Mouse (Mus musculus) neural tube, embryonic 11.5 days (tissue): ENCODE measurements at regions not wholly inside any gene's neighbourhood (a gene's known extent, or its start where the extent isn't known, plus 50 kb on each side); places are given as distances from the start of the nearest gene placed in this dataset.

Experiments used
- ATAC-seq: fragments of 200-750 bp; cut with Nextera tagmentation; 2 replicates; pipeline ENCODE4 v1.8.0; 2017; ENCODE audit warnings: moderate number of reproducible peaks, mild to moderate bottlenecking, moderate TSS enrichment, moderate library complexity; ENCODE audit not compliant: insufficient read depth, low FRiP score, low TSS enrichment
- DNase-seq: peaks from one replicate; pipeline ENCODE4 v3.0.0-alpha.2; 2015; ENCODE audit warnings: low spot score
- H3K27ac ChIP-seq: fragments of 300-500 bp; sonication (generic); 2 replicates; pipeline ENCODE4 v1.5.1; 2014; ENCODE audit warnings: low read depth, mild to moderate bottlenecking, low read length
- H3K27me3 ChIP-seq: fragments of 300-500 bp; sonication (generic); 2 replicates; pipeline ENCODE4 v1.6.1; 2014; ENCODE audit warnings: mild to moderate bottlenecking, low read length, mixed read lengths; ENCODE audit not compliant: control insufficient read depth, insufficient read depth
- H3K36me3 ChIP-seq: fragments of 300-500 bp; sonication (generic); 2 replicates; pipeline ENCODE4 v1.6.1; 2014; ENCODE audit warnings: mild to moderate bottlenecking, low read length, moderate library complexity, mixed read lengths; ENCODE audit not compliant: control insufficient read depth, insufficient read depth
- H3K4me1 ChIP-seq: fragments of 300-500 bp; sonication (generic); 2 replicates; pipeline ENCODE4 v1.6.1; 2014; ENCODE audit warnings: low read length, mixed read lengths; ENCODE audit not compliant: control insufficient read depth, insufficient read depth
- H3K4me2 ChIP-seq: fragments of 300-500 bp; sonication (generic); 2 replicates; pipeline ENCODE4 v1.6.1; 2014; ENCODE audit warnings: low read depth, mild to moderate bottlenecking, moderate library complexity
- H3K4me3 ChIP-seq: fragments of 300-500 bp; sonication (generic); 2 replicates; pipeline ENCODE4 v1.5.1; 2014; ENCODE audit warnings: low read depth, low read length
- H3K9ac ChIP-seq: fragments of 300-500 bp; sonication (generic); 2 replicates; pipeline ENCODE4 v1.6.1; 2014; ENCODE audit warnings: mild to moderate bottlenecking, low read length
- H3K9me3 ChIP-seq: fragments of 300-500 bp; sonication (generic); 2 replicates; pipeline ENCODE4 v1.6.1; 2016; ENCODE audit warnings: low read length; ENCODE audit not compliant: control insufficient read depth
- WGBS: fragments of 180-500 bp; shearing (Covaris S2); extraction: QIAGEN DNeasy Blood & Tissue Kit; methylation state at CpG from one replicate; pipeline ENCODE4 v1.1.7; 2014; 5-methylcytosine and 5-hydroxymethylcytosine counted together

GRCm38 (mm10) chr11:43952151-43952550 lies 51.1 kb upstream of the Adra1b start:
- no peak for ATAC-seq
- WGBS, result 75% methylated on average over 1 of the region's 1 CpGs
- DNase-seq, result no peak
- no peaks in the 10 kb centered on the region for H3K4me1 ChIP-seq
- H3K9ac ChIP-seq, result no peak overlapping the region
- no peak overlapping the region for H3K27ac ChIP-seq
- H3K4me2 ChIP-seq, result no peak overlapping the region
- H3K4me3 ChIP-seq, result no peak overlapping the region
- no peaks in the 10 kb centered on the region for H3K9me3 ChIP-seq
- no peaks in the 10 kb centered on the region for H3K36me3 ChIP-seq
- H3K27me3 ChIP-seq, result no peaks in the 10 kb centered on the region

DNA sequence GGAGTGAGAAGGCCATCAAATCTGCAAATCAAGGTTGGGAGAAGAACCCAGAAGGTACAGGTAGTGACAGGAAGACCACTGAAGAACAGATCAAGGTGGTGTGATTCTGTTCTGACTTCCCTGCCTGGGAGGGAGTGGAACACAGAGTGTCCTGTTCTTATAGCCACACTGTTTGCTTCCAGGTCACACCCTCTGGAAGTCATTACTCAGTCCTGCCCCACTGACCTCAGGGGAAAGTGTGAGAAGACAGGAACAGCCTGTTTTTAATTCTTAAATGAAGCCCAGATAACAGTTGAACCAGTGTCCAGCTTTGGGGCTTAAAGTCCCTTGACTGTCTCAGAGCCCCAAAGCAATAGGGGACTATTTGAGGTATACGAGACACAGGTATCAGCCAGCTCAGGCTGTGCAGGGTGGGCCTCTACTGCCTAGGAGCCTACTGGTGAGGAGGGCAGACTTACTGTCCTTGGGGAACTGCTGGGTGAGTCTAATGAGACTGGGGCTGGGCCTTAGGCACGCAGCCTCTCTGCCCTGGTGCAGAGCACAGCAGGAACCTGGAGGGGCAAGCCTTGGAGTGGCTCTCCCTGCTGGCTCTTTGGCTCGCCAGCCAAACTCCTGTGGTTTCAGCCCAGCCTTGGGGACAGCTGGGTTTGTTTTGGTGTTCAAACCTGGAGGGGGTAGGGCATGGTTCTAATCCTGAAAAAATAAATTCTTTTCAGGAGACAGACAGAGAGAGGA lies 57.4 kb upstream of the Adra1b start:
- no peak overlapping the region for H3K27ac ChIP-seq
- WGBS, result 43% methylated on average over 3 of the region's 3 CpGs
- no peaks in the 10 kb centered on the region for H3K9me3 ChIP-seq
- no peaks in the 10 kb centered on the region for H3K36me3 ChIP-seq
- H3K4me1 ChIP-seq, result no peaks in the 10 kb centered on the region
- no peaks in the 10 kb centered on the region for H3K27me3 ChIP-seq
- no peak for ATAC-seq
- H3K9ac ChIP-seq, result no peak overlapping the region
- H3K4me3 ChIP-seq, result no peak overlapping the region
- DNase-seq, result no peak
- no peak overlapping the region for H3K4me2 ChIP-seq

DNA sequence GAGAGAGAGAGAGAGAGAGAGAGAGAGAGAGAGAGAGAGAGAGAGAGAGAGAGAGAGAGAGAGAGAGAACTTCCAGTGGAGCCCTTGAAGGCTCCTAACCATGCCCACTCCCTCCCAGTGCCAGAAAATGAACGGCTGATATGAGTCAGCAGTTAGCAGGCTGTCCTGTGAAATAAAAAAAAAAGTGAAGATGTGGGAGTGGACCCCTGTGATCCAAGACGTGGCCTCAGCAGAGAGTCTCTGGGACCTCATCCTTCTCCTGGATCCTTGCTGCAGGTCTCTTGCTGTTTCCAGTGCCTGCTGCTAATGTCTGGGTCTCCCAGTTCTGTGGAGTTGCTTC lies 57.9 kb upstream of the Adra1b start:
- no peaks in the 10 kb centered on the region for H3K4me1 ChIP-seq
- ATAC-seq (no peak), DNase-seq (no peak)
- WGBS, result 66% methylated on average over 2 of the region's 2 CpGs
- H3K36me3 ChIP-seq, result no peaks in the 10 kb centered on the region
- no peak overlapping the region for H3K9ac ChIP-seq
- no peaks in the 10 kb centered on the region for H3K9me3 ChIP-seq
- no peaks in the 10 kb centered on the region for H3K27me3 ChIP-seq
- H3K4me2 ChIP-seq, result no peak overlapping the region
- no peak overlapping the region for H3K27ac ChIP-seq
- no peak overlapping the region for H3K4me3 ChIP-seq

GRCm38 (mm10) chr11:43960348-43961105 lies 59.5 kb upstream of the Adra1b start:
- Histone ChIP-seq H3K9ac (no peak overlapping the region), H3K4me1 (no peaks in the 10 kb centered on the region), H3K4me2 (no peak overlapping the region), H3K4me3 (no peak overlapping the region), H3K27ac (no peak overlapping the region), H3K27me3 (no peaks in the 10 kb centered on the region), H3K36me3 (no peaks in the 10 kb centered on the region), H3K9me3 (no peaks in the 10 kb centered on the region)
- ATAC-seq (no peak), DNase-seq (no peak)
- 84% methylated on average over 5 of the region's 5 CpGs for WGBS

DNA sequence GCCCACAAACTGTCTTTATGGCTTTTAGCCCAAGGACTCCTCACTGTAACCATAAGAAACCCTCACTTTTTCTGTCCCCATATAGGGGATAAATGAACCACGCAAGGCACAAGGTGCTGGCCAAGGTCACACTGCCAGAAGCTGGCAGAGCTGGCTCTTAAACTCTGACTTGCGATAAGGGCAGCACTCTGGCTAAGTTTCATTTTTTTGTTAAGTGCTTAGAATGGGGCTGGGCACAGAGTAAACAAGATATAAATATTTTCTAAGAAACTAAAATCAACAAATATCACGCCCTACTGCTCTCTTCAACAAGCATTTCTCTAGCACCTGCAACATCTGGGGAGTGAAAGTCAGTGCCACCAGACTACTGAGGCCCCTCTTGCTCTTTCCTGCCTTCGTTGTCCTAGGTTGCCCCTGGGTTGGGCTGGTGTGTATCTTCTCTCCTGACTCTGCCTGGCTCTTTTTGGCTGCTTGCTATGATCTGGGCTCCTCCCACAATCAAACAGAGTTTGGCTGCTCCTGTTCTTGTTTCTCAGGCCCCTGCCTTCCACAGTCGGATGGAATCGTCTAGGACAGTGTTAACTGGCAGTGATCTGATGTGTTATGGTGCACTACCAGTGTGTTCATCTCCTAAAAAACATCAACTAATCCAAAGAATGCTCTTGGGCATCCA lies 60.5 kb upstream of the Adra1b start:
- H3K9me3 ChIP-seq, result no peaks in the 10 kb centered on the region
- no peaks in the 10 kb centered on the region for H3K36me3 ChIP-seq
- H3K4me1 ChIP-seq, result no peaks in the 10 kb centered on the region
- H3K4me2 ChIP-seq, result no peak overlapping the region
- no peaks in the 10 kb centered on the region for H3K27me3 ChIP-seq
- no peak for DNase-seq
- 88% methylated on average over 6 of the region's 6 CpGs for WGBS
- no peak overlapping the region for H3K4me3 ChIP-seq
- no peak overlapping the region for H3K9ac ChIP-seq
- no peak for ATAC-seq
- H3K27ac ChIP-seq, result no peak overlapping the region

DNA sequence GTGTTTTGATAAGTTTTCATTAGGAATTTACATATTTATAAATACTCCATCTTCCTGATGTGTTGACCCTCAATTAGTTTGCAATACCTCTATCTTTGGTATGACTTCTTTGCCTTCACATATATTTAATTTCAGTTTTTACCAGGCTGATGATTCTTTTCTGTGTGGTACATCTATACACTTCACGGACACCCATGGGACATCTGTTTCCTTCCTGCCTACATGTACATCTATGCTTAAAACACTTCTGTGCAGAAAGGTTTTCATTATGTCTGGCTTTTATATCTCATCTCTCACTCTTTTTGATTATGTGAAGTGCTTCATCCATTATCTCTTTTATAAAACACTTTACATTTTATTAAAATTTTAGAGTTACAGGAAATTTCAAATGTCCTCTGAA lies 66.8 kb upstream of the Adra1b start:
- ATAC-seq, result no peak
- no peak overlapping the region for H3K27ac ChIP-seq
- no peak overlapping the region for H3K4me3 ChIP-seq
- no peak overlapping the region for H3K4me2 ChIP-seq
- WGBS, result 91% methylated on average over 1 of the region's 1 CpGs
- no peaks in the 10 kb centered on the region for H3K36me3 ChIP-seq
- no peaks in the 10 kb centered on the region for H3K4me1 ChIP-seq
- no peaks in the 10 kb centered on the region for H3K9me3 ChIP-seq
- DNase-seq, result no peak
- no peaks in the 10 kb centered on the region for H3K27me3 ChIP-seq
- H3K9ac ChIP-seq, result no peak overlapping the region

DNA sequence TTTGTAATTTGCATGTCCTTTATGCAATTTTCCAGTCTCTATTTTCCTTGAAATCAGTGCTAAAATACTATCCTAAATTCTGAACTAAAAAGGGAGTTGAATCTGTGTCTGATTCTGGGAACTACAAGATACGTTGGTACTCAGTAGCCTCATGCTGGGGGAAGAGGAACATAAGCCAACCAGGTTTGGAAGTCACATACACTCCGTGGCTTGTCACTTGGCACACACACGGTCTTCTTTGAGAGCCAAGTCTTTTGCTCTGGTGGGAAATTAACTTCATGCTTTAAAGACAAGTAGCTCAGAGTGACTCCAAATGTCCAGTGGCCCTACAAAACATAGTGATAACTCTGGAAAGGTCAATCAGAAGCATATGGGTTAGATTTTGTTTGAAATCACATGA lies 70.9 kb upstream of the Adra1b start:
- WGBS, result 92% methylated on average over 3 of the region's 3 CpGs
- no peaks in the 10 kb centered on the region for H3K27me3 ChIP-seq
- H3K27ac ChIP-seq, result no peak overlapping the region
- H3K9ac ChIP-seq, result no peak overlapping the region
- H3K9me3 ChIP-seq, result no peaks in the 10 kb centered on the region
- no peak overlapping the region for H3K4me3 ChIP-seq
- H3K4me2 ChIP-seq, result no peak overlapping the region
- ATAC-seq (no peak), DNase-seq (no peak)
- no peaks in the 10 kb centered on the region for H3K4me1 ChIP-seq
- no peaks in the 10 kb centered on the region for H3K36me3 ChIP-seq

GRCm38 (mm10) chr11:43976024-43976423 lies 75.0 kb upstream of the Adra1b start:
- H3K36me3 ChIP-seq, result no peaks in the 10 kb centered on the region
- WGBS, result 45% methylated on average over 4 of the region's 4 CpGs
- ATAC-seq, result no peak

DNA sequence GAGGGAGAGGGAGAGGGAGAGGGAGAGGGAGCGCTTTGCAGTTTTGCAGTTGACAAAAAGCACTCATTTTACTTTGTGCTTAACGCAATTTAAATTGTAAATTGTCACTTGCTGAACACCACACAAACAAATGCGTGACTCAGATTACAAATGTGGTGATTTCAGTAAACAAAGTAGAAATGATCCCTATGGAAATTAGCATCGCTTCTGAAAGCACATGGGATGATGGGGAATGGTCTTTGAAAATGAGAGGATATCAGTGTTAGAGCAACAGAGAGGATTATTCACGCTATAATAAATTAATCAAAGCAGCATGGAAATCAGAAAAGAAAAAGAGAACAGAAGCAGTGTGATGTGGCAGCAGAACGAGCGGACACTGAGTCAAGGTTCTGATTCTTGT lies 78.4 kb upstream of the Adra1b start:
- 67% methylated on average over 7 of the region's 7 CpGs for WGBS

More at GRCm38 (mm10) chr11:43976024-43976423, 75.0 kb upstream of the Adra1b start:
- no peak for DNase-seq
- Histone ChIP-seq H3K4me1 (no peaks in the 10 kb centered on the region), H3K27ac (no peak overlapping the region), H3K27me3 (no peaks in the 10 kb centered on the region), H3K4me3 (no peak overlapping the region), H3K9me3 (no peaks in the 10 kb centered on the region), H3K9ac (no peak overlapping the region), H3K4me2 (no peak overlapping the region)

More for the DNA sequence above, 78.4 kb upstream of the Adra1b start:
- Histone ChIP-seq H3K36me3 (no peaks in the 10 kb centered on the region), H3K4me3 (no peak overlapping the region), H3K4me1 (no peaks in the 10 kb centered on the region), H3K9ac (no peak overlapping the region), H3K27me3 (no peaks in the 10 kb centered on the region), H3K9me3 (no peaks in the 10 kb centered on the region), H3K27ac (no peak overlapping the region), H3K4me2 (no peak overlapping the region)
- DNase-seq, result no peak
- ATAC-seq, result no peak
